Mouse (Mus musculus): ENCODE results near the gene Mettl7a3.
"Not testable (repeated sequence)": the region's sequence is repeated elsewhere in the genome, so short reads cannot be mapped to it uniquely, and the experiment has no call there.

Gene Mettl7a3

DNA sequence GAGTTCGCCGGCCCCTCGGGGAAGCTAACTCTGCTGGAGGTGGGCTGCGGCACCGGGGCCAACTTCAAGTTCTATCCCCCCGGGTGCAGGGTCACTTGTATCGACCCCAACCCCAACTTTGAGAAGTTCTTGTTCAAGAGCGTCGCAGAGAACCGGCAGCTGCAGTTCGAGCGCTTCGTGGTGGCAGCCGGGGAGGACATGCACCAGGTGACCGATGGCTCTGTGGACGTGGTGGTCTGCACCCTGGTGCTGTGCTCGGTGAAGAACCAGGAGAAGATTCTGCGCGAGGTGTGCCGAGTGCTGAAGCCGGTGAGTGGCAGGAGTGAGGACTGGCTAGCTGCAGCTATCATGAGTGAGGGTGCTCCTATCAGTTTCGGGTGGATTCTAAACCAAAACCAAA is 18.7 kb downstream of the Mettl7a3 start:
- CTCF ChIA-PET: interaction anchor here in 2 of 4 experiments (0.6 to 0.7 kb wide), 2 partner anchors 115 to 446 kb away, joined by 5 to 8 read pairs; no protein-coding TSS in a partner anchor
- POLR2A ChIA-PET: not testable (repeated sequence)

DNA sequence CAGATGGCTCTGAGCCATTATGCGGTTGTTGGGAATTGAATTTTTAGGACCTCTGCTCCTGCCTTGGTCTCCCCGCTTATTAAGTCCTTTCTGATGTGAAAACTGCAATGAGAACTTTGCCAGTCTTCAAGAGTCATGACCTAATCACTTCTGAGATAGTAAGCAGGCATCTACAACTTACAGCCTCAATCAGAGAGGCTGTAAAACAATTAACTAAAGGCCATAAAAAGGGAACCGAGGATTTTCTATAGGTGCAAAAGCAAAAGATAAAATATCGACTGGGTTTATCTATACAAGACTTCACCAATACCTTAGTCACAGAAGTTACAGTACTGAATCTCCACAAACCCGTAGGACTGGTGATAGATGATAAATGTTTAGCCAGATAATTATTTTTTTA is 21.1 kb downstream of the Mettl7a3 start:
- ChIA-PET CTCF (interaction anchor here in 2 of 4 experiments (0.6 to 1.4 kb wide), 2 partner anchors 19 to 1749 kb away, joined by 3 to 6 read pairs; no protein-coding TSS in a partner anchor), POLR2A (interaction anchor here in 1 of 4 experiments (1.0 kb wide), 1 partner anchor 177 kb away, joined by 3 read pairs; no protein-coding TSS in a partner anchor)

DNA sequence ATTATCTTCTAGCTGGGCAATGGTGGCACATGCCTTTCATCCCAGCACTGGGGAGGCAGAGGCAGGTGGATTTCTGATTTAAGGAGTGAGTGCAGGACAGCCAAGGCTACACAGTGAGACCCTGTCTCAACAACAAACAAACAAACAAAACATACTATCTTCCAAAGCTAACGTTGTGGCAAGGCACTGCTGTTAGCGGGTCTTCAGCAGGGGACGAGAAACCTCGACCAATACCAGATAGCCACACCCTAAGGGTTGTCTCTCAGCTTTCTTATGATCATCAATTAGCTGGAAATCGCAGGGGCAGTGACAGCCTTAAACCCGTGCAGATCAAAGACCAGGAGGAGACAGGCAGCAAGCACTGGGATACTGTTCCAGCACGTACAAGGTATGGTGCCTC is 29.5 kb downstream of the Mettl7a3 start, which contains the start of gene Higd1c:
Gene Higd1c (plus strand): TSS at position 301 of the 400 bp plus-strand sequence.
- CTCF ChIA-PET: interaction anchor here in 3 of 4 experiments (1.2 to 1.4 kb wide), 3 partner anchors 10 to 239 kb away, joined by 3 to 6 read pairs (median 6); no protein-coding TSS in a partner anchor
- POLR2A ChIA-PET: interaction anchor here in 2 of 4 experiments (0.6 to 0.8 kb wide), 2 partner anchors 13 to 1382 kb away, joined by 3 to 4 read pairs; no protein-coding TSS in a partner anchor

DNA sequence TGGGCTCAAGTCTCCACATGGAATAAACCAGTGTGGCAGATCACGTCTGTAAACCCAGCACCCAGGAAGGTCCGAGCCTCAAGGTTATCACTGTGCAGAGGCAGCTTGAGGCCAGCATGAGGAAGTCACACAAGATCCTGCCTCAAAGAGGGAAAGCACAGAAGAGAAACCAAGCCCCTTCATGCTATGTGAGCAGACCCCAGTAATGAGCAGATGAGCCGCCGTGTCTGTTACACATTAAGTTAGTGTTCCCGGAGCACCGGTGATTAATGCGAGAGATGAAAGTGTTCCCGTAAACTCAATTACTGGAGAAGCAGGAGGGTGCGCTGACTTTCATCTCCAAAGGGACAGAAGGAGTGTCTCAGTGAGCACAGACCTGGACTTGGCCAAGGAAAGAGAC is 31.2 kb downstream of the Mettl7a3 start:
- ChIA-PET CTCF (interaction anchor here in 1 of 4 experiments (0.6 kb wide), 1 partner anchor 214 kb away, joined by 3 read pairs; no protein-coding TSS in a partner anchor), POLR2A (interaction anchor here in 1 of 4 experiments (0.6 kb wide), 1 partner anchor 318 kb away, joined by 3 read pairs; no protein-coding TSS in a partner anchor)

DNA sequence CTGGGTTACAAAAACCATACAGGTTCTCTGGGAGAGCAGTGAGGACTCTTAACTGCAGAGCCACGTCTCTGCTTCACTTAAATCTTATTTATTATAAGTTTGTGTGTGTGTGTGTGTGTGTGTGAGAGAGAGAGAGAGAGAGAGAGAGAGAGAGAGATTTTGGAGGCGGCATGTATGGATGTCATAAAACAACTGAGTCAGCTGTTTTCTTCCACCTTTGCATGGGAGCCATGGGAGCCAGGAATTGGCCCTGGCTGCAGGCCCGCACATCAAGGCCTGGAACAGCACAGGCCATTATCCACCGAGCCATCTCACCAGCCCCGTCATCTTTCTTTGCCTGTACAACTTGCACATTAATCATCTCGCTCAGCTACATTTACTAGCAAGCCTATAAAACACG is 32.4 kb downstream of the Mettl7a3 start:
- CTCF ChIA-PET: interaction anchor here in 2 of 4 experiments (0.6 to 0.7 kb wide), 3 partner anchors 37 to 59 kb away, joined by 3 to 9 read pairs (median 4); no protein-coding TSS in a partner anchor
- POLR2A ChIA-PET: no interaction called here

DNA sequence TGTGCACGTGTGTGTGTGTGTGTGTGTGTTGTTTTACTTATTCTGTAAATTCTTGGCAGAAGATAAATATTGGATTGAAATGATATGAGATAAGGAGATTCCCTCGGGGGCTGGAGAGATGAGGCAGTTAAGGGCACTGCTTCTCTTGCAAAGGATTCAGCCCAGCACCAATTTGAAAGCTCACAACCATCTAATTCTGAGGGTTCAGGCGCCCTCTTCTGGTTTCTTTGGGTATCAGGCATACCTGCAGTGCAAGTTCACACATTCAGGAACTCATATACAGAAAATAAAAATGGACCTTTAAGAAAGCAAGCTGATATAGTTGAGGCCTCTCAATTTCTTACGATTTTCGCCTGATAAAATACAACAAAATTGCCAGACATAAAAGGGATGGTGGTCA is 40.3 kb downstream of the Mettl7a3 start:
- ChIA-PET POLR2A (interaction anchor here in 3 of 4 experiments (0.6 to 1.8 kb wide), 11 partner anchors 10 to 404 kb away, joined by 3 to 5 read pairs (median 4); no protein-coding TSS in a partner anchor), CTCF (interaction anchor here (0.5 to 3.0 kb wide), 62 partner anchors 11 to 722 kb away, joined by 3 to 15 read pairs (median 4); partner anchors contain the start of genes Dip2b (in 2 of the 4), Higd1c (in 2 of the 4), Gm5475 (in 1 of the 4) and Methig1 (in 1 of the 4))

DNA sequence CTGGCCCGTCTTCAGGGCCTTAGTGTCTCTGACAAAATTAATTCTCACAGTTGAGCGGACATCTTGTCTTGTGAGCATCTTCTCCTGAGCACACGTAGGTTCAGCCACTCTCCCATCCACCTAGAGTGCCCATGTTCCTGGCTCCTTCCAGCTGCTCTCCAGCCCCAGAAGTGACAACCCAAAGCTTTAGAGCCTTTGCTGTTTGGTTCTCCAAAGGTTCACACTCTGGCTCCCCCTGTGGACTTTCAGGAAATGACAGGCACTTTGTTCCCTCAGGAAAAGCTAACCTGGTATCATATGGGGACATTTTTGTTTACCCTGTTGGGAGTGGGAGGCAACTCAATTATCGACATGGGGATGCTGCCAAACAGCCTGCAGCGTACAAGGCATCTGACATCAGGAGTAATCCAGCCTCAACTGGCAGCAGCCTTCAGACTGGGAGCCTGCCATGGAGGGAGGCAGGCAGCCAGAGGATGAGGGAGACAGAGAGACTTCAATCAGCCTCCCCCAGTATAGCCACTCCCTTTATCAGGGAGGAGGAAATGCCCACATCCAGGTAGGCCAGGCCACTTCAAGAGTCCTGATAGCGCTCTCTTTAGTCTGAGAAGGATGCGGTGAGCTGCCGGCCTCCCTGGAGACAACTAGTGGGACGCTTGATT is 43.2 kb downstream of the Mettl7a3 start:
- POLR2A ChIA-PET, CTCF ChIA-PET: not testable (repeated sequence)

DNA sequence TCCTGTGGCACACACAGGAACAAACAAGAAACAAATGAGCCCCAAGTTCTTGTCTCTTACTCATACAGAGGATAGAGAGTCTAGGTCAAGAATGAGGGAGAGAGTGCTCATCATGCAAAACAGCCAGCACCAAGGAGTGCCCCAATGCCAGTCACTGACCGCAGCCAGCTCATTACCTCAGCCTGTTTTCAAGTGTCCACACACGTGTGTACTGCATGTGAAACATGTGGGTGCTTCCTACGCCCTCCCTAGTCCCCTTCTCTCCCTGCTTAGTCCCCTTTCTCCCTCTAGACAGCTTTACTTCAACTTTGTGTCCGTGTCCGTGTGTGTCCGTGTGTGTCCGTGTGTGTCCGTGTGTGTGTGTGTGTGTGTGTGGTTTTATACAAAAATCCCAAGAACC is 44.9 kb downstream of the Mettl7a3 start:
- ChIA-PET POLR2A (interaction anchor here in 1 of 4 experiments (0.9 to 1.2 kb wide), 3 partner anchors 26 to 236 kb away, joined by 3 read pairs; partner anchors contain the start of gene Dazap2), CTCF (interaction anchor here in 3 of 4 experiments (0.6 to 1.5 kb wide), 3 partner anchors 46 to 86 kb away, joined by 3 to 6 read pairs (median 4); no protein-coding TSS in a partner anchor)

DNA sequence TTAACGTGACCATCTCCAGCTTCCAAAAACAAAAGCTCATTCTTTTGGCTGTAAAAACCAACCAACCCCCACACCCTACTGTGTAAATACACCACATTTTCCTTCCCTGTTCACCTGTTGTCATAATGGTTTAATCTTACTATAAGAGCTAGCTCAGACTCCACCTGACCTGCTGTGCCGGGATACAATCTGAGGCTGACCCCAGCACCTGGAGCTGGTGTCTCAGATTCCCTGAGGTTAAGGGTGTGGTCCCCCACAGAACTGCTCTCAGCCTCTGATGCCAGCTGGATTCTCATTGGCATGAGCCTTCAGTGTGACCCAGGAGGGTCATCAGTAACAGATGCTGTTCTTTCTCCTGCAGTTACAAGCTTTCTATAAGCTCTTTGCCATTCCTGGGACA is 45.4 kb downstream of the Mettl7a3 start:
- ChIA-PET POLR2A (interaction anchor here in 2 of 4 experiments (0.6 to 1.2 kb wide), 4 partner anchors 13 to 235 kb away, joined by 3 to 8 read pairs (median 3); partner anchors contain the start of gene Dazap2 (in 1 of the 2)), CTCF (interaction anchor here in 3 of 4 experiments (0.6 to 1.5 kb wide), 3 partner anchors 46 to 86 kb away, joined by 3 to 6 read pairs (median 4); no protein-coding TSS in a partner anchor)

DNA sequence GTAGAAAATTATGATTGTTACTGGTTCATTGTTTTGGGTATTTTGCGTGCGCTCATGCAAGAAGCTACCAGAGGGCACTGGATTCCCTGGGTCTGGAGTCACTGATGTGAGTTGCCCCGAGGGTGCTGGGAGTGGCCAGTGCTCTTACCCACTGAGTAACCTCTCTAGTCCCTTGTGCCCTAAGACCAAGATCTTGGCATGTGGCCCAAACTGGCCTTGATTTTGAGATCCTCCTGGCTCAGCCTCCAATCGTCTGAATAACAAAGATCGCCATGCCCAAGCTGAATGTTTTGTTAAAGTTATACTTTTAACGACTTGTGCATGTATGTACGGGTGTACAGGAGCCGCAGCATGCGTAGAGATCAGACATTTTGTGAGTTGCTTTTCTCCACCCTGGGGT is 51.0 kb downstream of the Mettl7a3 start:
- ChIA-PET CTCF (interaction anchor here in 2 of 4 experiments (1.4 to 3.9 kb wide), 2 partner anchors 11 kb away, joined by 5 to 15 read pairs; no protein-coding TSS in a partner anchor), POLR2A (interaction anchor here in 2 of 4 experiments (0.6 to 2.2 kb wide), 4 partner anchors 9 to 238 kb away, joined by 3 to 5 read pairs (median 3); no protein-coding TSS in a partner anchor)

DNA sequence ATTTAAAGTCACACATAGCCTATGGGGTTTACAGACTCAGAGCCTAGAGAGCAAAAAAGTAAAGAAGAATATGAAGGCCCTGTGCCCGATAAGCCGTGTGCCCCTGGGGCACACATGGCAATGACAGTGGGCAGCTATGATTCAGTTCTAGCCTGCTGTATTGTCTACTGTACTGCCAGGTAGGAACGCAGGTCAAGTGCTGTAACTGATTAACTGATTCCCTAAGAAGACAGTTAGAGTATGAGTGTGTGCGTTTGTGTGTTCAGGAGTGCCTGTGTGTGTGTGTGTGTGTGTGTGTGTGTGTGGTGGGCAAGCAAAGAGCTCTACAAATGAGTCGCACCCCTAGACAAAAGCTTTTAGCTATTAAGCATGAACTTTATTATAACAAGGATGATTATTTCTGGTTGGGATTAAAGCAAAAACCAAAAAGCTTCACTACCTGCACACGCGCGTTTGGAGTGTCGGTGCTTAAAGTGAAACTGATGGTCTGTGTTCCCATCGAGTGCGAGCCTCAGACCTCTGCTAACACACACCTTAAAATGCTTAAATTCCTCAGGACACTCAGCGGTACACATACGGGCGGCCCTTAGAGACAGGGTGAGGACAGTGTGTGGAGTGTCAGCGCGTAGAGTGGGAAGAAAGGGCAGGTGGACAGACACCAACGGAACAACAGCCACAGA is 53.0 kb downstream of the Mettl7a3 start:
- ChIA-PET POLR2A (interaction anchor here (0.5 to 1.3 kb wide), 6 partner anchors 10 to 624 kb away, joined by 3 to 4 read pairs (median 3); no protein-coding TSS in a partner anchor), CTCF (interaction anchor here in 3 of 4 experiments (0.6 to 3.9 kb wide), 6 partner anchors 13 to 261 kb away, joined by 3 to 15 read pairs (median 4); no protein-coding TSS in a partner anchor)

DNA sequence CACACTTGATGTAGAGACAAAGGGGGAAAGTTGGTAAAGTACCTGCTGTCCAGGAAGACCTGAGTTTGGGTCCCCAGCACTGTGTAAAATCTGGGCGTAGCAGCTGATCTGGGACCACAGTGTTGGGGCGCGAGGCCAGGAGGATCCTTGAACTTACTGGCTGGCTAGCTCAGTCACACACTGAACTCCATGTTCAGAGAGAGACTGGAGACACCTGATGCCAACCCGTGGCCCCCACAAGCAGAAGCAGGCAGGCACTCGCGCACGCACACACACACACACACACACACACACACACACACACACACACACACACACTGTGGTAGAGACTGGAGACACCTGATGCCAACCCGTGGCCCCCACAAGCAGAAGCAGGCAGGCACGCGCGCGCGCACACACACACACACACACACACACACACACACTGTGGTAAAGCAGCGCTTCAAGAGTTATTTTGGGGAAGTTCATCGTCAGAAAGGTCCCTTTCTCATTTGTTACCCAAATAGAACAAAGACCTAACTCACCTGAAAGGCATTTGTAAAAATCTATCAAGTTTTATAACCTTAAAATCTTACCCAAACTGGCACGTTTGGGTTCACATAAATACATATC is 53.6 kb downstream of the Mettl7a3 start:
- POLR2A ChIA-PET: interaction anchor here (0.5 to 1.3 kb wide), 5 partner anchors 9 to 624 kb away, joined by 3 to 4 read pairs (median 3); no protein-coding TSS in a partner anchor
- CTCF ChIA-PET: interaction anchor here (0.5 to 3.9 kb wide), 6 partner anchors 14 to 774 kb away, joined by 3 to 15 read pairs (median 4); no protein-coding TSS in a partner anchor

DNA sequence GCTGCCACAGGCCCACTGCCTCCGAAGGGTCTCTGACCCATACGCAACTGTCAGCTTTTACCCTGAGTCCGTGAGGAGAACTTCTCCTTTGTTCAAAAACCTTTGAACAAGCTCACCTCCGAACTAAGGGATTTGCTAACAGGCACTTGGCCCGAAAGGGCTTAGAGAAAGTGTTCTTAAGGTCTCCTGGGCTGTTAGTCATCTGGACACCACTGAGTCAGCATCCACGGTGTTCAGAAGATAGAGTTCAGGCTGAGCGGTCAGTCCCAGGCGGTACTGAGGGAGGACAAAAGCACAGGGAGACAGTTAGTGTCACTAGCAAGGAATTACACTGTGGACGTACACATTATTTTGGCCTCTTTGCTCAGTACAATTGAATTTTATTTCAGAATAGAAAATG is 54.2 kb downstream of the Mettl7a3 start:
- CTCF ChIA-PET: interaction anchor here in 1 of 4 experiments (0.5 kb wide), 1 partner anchor 774 kb away, joined by 3 read pairs; no protein-coding TSS in a partner anchor
- POLR2A ChIA-PET: no interaction called here

Data from embryonic stem cell, embryonic (primary cell).